Mouse (Mus musculus) olfactory bulb, adult 2 months (tissue): ENCODE results near the gene Syt8.

ENCODE experiments used
- CTCF ChIP-seq: fragments of 200-500 bp; IDR thresholded peaks from 2 replicates; pipeline ENCODE4 v1.5.1; 2012; ENCODE audit warnings: low read depth, mild to moderate bottlenecking, low read length, moderate library complexity; ENCODE audit not compliant: insufficient read depth
- POLR2A ChIP-seq: fragments of 200-500 bp; IDR thresholded peaks from 2 replicates; pipeline ENCODE4 v1.6.1; 2012; ENCODE audit warnings: mild to moderate bottlenecking, low read depth, low read length, moderate library complexity; ENCODE audit not compliant: insufficient read depth

DNA sequence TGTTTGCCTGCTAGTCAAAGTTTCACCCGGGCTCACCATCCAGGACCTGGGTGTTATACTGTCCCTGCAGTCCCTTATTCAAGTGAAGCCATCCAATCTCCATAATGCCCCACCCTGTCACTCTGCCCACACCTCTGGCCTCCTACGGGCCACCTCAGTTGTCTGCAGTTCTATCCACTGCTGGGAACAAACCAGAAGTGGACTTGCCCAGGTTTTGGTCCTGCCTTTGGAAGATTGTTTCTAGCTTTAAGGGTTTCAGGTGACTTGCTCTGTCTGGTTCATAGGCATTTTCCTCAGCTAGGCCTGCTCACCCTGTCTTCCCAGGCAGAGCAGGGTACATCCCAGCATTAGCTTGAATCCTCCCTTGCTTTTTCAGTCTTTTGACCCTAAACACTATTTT is 20.6 kb downstream of the Syt8 start:
- TF ChIP-seq POLR2A (no peak), CTCF (no peak)
